Mouse (Mus musculus) MEL (cell line): ENCODE results near the gene Lnpk.

Source experiments
- CTCF ChIP-seq, 3 experiments: IDR thresholded peaks in 2 of 3; conservative IDR thresholded peaks in 1 of 3; 2 replicates each; pipeline ENCODE4 v1.5.1; 2011 to 2012; ENCODE audit warnings: low read length in 3 of 3, low read depth in 2 of 3, mild to moderate bottlenecking in 2 of 3, improper control_type of control experiment in 1 of 3, inconsistent platforms in 1 of 3, mixed read lengths in 1 of 3, moderate library complexity in 1 of 3; ENCODE audit not compliant: control insufficient read depth in 1 of 3, insufficient read depth in 1 of 3, poor library complexity in 1 of 3, severe bottlenecking in 1 of 3
- ETS1 ChIP-seq: IDR thresholded peaks from 2 replicates; pipeline ENCODE4 v1.6.1; 2012; ENCODE audit warnings: low read depth, mild to moderate bottlenecking, inconsistent platforms, low read length, improper control_type of control experiment, moderate library complexity
- MAX ChIP-seq: IDR thresholded peaks from 2 replicates; pipeline ENCODE4 v1.6.1; 2011; ENCODE audit warnings: low read length, improper control_type of control experiment
- POLR2A ChIP-seq, 2 experiments: IDR thresholded peaks; 2 replicates each; pipeline ENCODE4 v1.6.1; 2011 to 2012; ENCODE audit warnings: low read length in 2 of 2, mild to moderate bottlenecking in 2 of 2, control low read depth in 1 of 2, improper control_type of control experiment in 1 of 2, low read depth in 1 of 2, moderate library complexity in 1 of 2; ENCODE audit not compliant: control insufficient read depth in 1 of 2, insufficient read depth in 1 of 2, poor library complexity in 1 of 2
- TCF12 ChIP-seq: IDR thresholded peaks from 2 replicates; pipeline ENCODE4 v1.6.1; 2014; ENCODE audit warnings: low read depth, mild to moderate bottlenecking, inconsistent platforms, low read length, improper control_type of control experiment, moderate library complexity
- UBTF ChIP-seq: IDR thresholded peaks from 2 replicates; pipeline ENCODE4 v1.6.1; 2012; ENCODE audit warnings: low read depth, mild to moderate bottlenecking, inconsistent platforms, low read length, improper control_type of control experiment, moderate library complexity, borderline replicate concordance; ENCODE audit not compliant: insufficient read depth

DNA sequence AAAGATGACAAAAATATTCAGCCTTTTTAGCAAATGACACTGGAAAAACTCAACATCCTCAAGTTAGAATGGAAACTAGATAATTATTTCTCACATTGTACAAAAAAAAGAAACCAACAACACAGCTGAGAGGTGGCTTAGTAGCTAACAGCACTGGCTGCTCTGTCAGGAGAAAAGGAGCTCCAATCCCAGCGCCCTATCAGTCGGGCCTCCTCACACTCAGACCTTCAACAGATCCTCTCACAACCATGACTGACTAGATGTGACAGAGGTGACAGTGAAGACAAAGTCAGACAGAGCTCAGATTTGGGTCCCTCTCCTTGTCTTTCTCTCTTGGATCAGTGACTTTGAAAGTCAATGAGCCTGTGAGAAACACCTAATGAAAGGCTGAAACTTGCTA lies 21.8 kb downstream of the Lnpk start:
- no peak for TF ChIP-seq MAX
- no peak for TF ChIP-seq ETS1
- no peak for TF ChIP-seq TCF12
- TF ChIP-seq UBTF: no peak
- no peak for TF ChIP-seq POLR2A (IDR thresholded peaks at IDR 0.05; ENCODE audit: control insufficient read depth in 1 of 2, insufficient read depth in 1 of 2, low read depth in 1 of 2, low read length in 2 of 2, poor library complexity in 1 of 2)
- TF ChIP-seq CTCF (IDR thresholded peaks at IDR 0.05 in 2 of 3, conservative IDR thresholded peaks at IDR 0.05 in 1 of 3; ENCODE audit: control insufficient read depth in 1 of 3, insufficient read depth in 1 of 3, low read depth in 2 of 3, low read length in 3 of 3, poor library complexity in 1 of 3, severe bottlenecking in 1 of 3): no peak
